In genomic region chr13:107899600-107900229, GRCm38 (mm10) we compare ENCODE assay signal across 7 mouse cellular contexts.
DNase-seq lines count a peak whose midpoint lies in the region; TF ChIP-seq lines count a peak whose summit lies in the region.

No protein-coding gene starts in this region.

- TF ChIP-seq POLR2A in kidney, adult 2 months (IDR thresholded peaks at IDR 0.05; ENCODE audit: low read depth, low read length), result no peak

- H3K4me1 ChIP-seq in kidney, adult 2 months (ENCODE audit: control insufficient read depth, insufficient read depth, low read length), result peaks cover 14% of the 10 kb centered on the region

- no peaks in the 10 kb centered on the region for H3K36me3 ChIP-seq in kidney, adult 2 months (ENCODE audit: control insufficient read depth, insufficient read depth, low read length)

- no peak overlapping the region for H3K27ac ChIP-seq in kidney, adult 2 months (ENCODE audit: insufficient read depth, low read depth, low read length)

- no peaks in the 10 kb centered on the region for H3K27me3 ChIP-seq in kidney, adult 2 months (replicated peaks; ENCODE audit: control insufficient read depth, insufficient read depth, low read length)

- intact Hi-C loops in left cerebral cortex, postnatal 4 days (cut with DNase I), result loop anchor here (10.0 kb wide), 1 partner anchor 575 kb away; no protein-coding TSS in a partner anchor

- no peak for TF ChIP-seq CTCF in kidney, adult 2 months (conservative IDR thresholded peaks at IDR 0.05; ENCODE audit: insufficient read depth, insufficient read length, low read depth, low read length)

- H3K4me3 ChIP-seq in kidney, adult 2 months (ENCODE audit: insufficient read depth, low read depth, low read length), result no peak overlapping the region

- WGBS in kidney, adult 2 months, result 37% methylated on average over 8 of the region's 8 CpGs

- DNase-seq in left cerebral cortex, postnatal 4 days, result peak; percentile 20
- DNase-seq in left cerebral cortex, adult 8-10 months (ENCODE audit: low spot score in 2 of 2), result no peak
- peak; percentile 16 for DNase-seq in gastrocnemius, postnatal 10 days
- peak; percentile 79 for DNase-seq in kidney, adult 2 months
- DNase-seq in lung, postnatal 4 days, result peak; percentile 40 to 59
- no peak for DNase-seq in embryo, embryonic 9.5 days (ENCODE audit: extremely low spot score)
- no peak for DNase-seq in retina, postnatal 1 day

Comparison
In these comparisons a context has a peak if more than half of its experiments do, and no peak if none do; other contexts are left out.
1. DNase-seq: peak in left cerebral cortex, postnatal 4 days (single experiment), gastrocnemius, postnatal 10 days (single experiment), kidney, adult 2 months (single experiment) and lung, postnatal 4 days (2 of 2); none in left cerebral cortex, adult 8-10 months (0 of 2), embryo, embryonic 9.5 days (single experiment) and retina, postnatal 1 day (single experiment).